Mouse (Mus musculus): ENCODE data around the gene Oser1. TPM values are rescaled to one million over a fixed set of nuclear protein-coding genes. Genes with fewer than 3 reads are reported as not detected.

The Oser1 gene
- total and polyA plus RNA-seq, 3 experiments = 14.0 to 84.2 (median 42.5) TPM

DNA sequence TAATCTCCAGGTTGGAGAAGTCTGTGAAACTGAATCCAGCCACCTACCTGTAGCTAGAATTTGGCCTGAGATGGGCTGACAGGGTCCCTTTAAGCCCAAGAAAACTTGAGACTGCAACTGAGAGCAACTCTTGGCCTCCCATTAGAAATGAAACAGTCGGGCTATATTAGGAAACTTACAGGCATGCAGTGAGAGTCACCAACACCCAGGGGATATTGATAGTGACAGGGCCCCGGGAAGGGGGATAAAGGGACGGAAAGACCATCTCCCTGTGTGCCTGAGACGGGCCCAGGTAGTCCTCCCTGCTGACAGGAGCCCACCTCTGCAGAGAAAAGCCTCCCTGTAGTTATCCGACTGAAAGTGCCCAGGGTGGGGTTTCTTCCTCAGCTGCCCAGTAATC, 45.1 kb downstream of the Oser1 start:
- Histone ChIP-seq H3K4me1 (ENCODE audit: insufficient read depth, low read depth, low read length) (peaks cover 2% of the 10 kb centered on the region), H3K9me3 (replicated peaks) (peaks cover 11% of the 10 kb centered on the region), H3K36me3 (replicated peaks) (no peaks in the 10 kb centered on the region), H3K4me3 (ENCODE audit: low read depth, low read length) (no peak overlapping the region), H3K27me3 (ENCODE audit: insufficient read depth, low read length) (peaks cover 16% of the 10 kb centered on the region)
- ATAC-seq (ENCODE audit: extremely low read depth, insufficient number of reproducible peaks, low FRiP score, poor library complexity, severe bottlenecking) = no peak
- no peak for DNase-seq (ENCODE audit: low spot score)
- no peak for TF ChIP-seq GATA1 (IDR thresholded peaks at IDR 0.05; ENCODE audit: borderline replicate concordance, low read length)
- no peak for TF ChIP-seq GATA2 (IDR thresholded peaks at IDR 0.05; ENCODE audit: borderline replicate concordance, low read depth, low read length)

DNA sequence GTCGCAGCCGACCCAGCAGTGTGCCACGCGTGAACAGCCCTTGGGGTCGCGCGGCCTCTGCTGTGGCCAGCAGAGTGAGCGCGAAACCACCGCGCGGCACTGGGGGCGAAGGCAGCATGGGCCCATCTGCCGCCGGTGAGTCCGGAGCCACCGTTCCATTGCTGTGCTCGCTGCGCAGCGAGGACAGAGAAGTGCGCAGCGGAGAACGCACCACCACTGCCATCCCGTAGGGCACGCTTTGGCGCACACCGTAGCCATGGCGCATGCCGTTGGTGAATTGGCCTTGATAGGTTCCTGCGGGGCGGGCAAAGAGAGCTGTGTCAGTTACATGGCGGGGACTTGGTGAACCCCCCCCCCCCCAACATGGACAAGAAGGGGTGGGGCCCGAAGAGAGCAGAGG, 48.4 kb downstream of the Oser1 start:
- Histone ChIP-seq H3K9me3 (replicated peaks) (peaks cover 11% of the 10 kb centered on the region), H3K4me3 (ENCODE audit: low read depth, low read length) (no peak overlapping the region), H3K36me3 (replicated peaks) (no peaks in the 10 kb centered on the region), H3K4me1 (ENCODE audit: insufficient read depth, low read depth, low read length) (peaks cover 2% of the 10 kb centered on the region), H3K27me3 (ENCODE audit: insufficient read depth, low read length) (peaks cover 19% of the 10 kb centered on the region)
- TF ChIP-seq POLR2AphosphoS5 (IDR thresholded peaks at IDR 0.05; ENCODE audit: insufficient replicate concordance, low read depth, low read length) (no peak), CTCF (IDR thresholded peaks at IDR 0.05; ENCODE audit: low read depth, low read length) (no peak), TAL1 (conservative IDR thresholded peaks at IDR 0.05; ENCODE audit: low read depth, low read length) (no peak), GATA1 (IDR thresholded peaks at IDR 0.05; ENCODE audit: borderline replicate concordance, low read length) (no peak), GATA2 (IDR thresholded peaks at IDR 0.05; ENCODE audit: borderline replicate concordance, low read depth, low read length) (no peak)
- ATAC-seq (ENCODE audit: extremely low read depth, insufficient number of reproducible peaks, low FRiP score, poor library complexity, severe bottlenecking) = no peak
- DNase-seq (ENCODE audit: low spot score) = no peak

DNA sequence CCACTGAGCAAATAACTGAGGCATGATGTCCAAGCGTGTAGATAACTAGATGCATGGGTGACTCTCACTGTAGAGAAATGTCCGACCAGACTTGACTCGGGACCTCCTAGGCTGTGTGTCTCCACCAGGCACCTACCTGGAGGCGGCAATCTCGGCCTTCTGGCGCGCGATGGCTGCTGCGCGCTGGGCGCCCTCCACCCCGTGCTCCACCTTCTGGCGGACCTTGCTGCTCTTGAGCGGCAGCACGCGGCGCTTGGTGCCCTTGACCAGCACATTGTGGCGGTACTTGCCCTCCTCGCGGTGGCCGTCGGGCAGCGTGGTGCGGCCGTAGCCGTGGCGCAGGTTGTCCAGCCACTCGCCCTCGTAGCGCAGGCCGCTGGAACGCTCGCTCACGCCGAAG, 49.0 kb downstream of the Oser1 start:
- TF ChIP-seq CTCF (IDR thresholded peaks at IDR 0.05; ENCODE audit: low read depth, low read length) (no peak), POLR2AphosphoS5 (IDR thresholded peaks at IDR 0.05; ENCODE audit: insufficient replicate concordance, low read depth, low read length) (no peak), TAL1 (conservative IDR thresholded peaks at IDR 0.05; ENCODE audit: low read depth, low read length) (no peak), GATA1 (IDR thresholded peaks at IDR 0.05; ENCODE audit: borderline replicate concordance, low read length) (no peak), GATA2 (IDR thresholded peaks at IDR 0.05; ENCODE audit: borderline replicate concordance, low read depth, low read length) (no peak)
- peaks cover 2% of the 10 kb centered on the region for H3K4me1 ChIP-seq (ENCODE audit: insufficient read depth, low read depth, low read length)
- H3K4me3 ChIP-seq (ENCODE audit: low read depth, low read length) = peak overlapping the region; percentile 18; the same call in 1 of the 2 replicates
- ATAC-seq (ENCODE audit: extremely low read depth, insufficient number of reproducible peaks, low FRiP score, poor library complexity, severe bottlenecking) (no peak), DNase-seq (ENCODE audit: low spot score) (no peak)
- H3K27me3 ChIP-seq (ENCODE audit: insufficient read depth, low read length) = peaks cover 23% of the 10 kb centered on the region
- peaks cover 11% of the 10 kb centered on the region for H3K9me3 ChIP-seq (replicated peaks)
- H3K36me3 ChIP-seq (replicated peaks) = no peaks in the 10 kb centered on the region

DNA sequence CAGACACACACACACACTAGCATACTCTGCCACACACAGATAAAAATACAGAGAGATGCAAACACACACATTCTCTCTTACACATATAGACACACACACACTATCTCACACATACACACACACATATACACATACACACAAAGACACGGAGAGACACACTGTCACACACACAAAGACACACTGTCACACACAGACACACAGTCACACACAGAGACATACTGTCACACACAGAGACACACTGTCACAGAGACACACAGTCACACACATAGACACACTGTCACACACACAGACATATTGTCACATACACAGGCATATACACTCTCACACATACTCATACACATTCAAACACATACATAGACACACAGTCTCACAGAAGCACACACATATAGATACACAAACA, 51.9 kb downstream of the Oser1 start:
- H3K36me3 ChIP-seq (replicated peaks) = no peaks in the 10 kb centered on the region
- DNase-seq (ENCODE audit: low spot score) (no peak), ATAC-seq (ENCODE audit: extremely low read depth, insufficient number of reproducible peaks, low FRiP score, poor library complexity, severe bottlenecking) (no peak)
- TF ChIP-seq GATA1 (IDR thresholded peaks at IDR 0.05; ENCODE audit: borderline replicate concordance, low read length) = no peak
- H3K4me1 ChIP-seq (ENCODE audit: insufficient read depth, low read depth, low read length) = peaks cover 22% of the 10 kb centered on the region
- no peak overlapping the region; the same call in 1 of the 2 replicates for H3K4me3 ChIP-seq (ENCODE audit: low read depth, low read length)
- H3K27me3 ChIP-seq (ENCODE audit: insufficient read depth, low read length) = peaks cover 18% of the 10 kb centered on the region
- H3K9me3 ChIP-seq (replicated peaks) = peaks cover 11% of the 10 kb centered on the region

DNA sequence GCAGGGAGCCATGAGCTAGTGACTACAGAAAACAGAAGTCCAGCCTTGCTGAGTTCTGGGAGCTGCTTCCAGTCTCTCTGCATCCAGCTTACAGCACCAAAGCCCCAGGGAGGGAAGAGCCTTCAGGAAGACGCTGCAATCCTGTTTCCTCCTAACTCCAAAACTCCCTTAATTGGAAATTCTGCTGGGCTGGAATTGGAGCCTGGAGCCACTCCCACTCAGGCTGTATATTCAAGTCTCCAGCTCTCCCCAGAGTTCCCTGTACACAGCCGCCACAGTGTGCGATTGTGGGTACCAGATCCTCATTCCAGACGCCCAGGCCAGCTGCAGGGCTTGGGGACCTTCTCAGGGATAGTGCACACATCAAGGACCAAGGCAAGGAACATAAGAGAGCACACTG, 54.3 kb downstream of the Oser1 start:
- ATAC-seq (ENCODE audit: extremely low read depth, insufficient number of reproducible peaks, low FRiP score, poor library complexity, severe bottlenecking) (no peak), DNase-seq (ENCODE audit: low spot score) (no peak)
- Histone ChIP-seq H3K27me3 (ENCODE audit: insufficient read depth, low read length) (peaks cover 9% of the 10 kb centered on the region), H3K9me3 (replicated peaks) (peaks cover under 1% of the 10 kb centered on the region; the same call in 1 of the 2 replicates), H3K36me3 (replicated peaks) (no peaks in the 10 kb centered on the region), H3K4me1 (ENCODE audit: insufficient read depth, low read depth, low read length) (peaks cover 21% of the 10 kb centered on the region), H3K4me3 (ENCODE audit: low read depth, low read length) (no peak overlapping the region)
- no peak for TF ChIP-seq TAL1 (conservative IDR thresholded peaks at IDR 0.05; ENCODE audit: low read depth, low read length)
- no peak for TF ChIP-seq GATA2 (IDR thresholded peaks at IDR 0.05; ENCODE audit: borderline replicate concordance, low read depth, low read length)
- TF ChIP-seq POLR2AphosphoS5 (IDR thresholded peaks at IDR 0.05; ENCODE audit: insufficient replicate concordance, low read depth, low read length) = no peak
- TF ChIP-seq GATA1 (IDR thresholded peaks at IDR 0.05; ENCODE audit: borderline replicate concordance, low read length) = no peak
- TF ChIP-seq CTCF (IDR thresholded peaks at IDR 0.05; ENCODE audit: low read depth, low read length) = no peak

DNA sequence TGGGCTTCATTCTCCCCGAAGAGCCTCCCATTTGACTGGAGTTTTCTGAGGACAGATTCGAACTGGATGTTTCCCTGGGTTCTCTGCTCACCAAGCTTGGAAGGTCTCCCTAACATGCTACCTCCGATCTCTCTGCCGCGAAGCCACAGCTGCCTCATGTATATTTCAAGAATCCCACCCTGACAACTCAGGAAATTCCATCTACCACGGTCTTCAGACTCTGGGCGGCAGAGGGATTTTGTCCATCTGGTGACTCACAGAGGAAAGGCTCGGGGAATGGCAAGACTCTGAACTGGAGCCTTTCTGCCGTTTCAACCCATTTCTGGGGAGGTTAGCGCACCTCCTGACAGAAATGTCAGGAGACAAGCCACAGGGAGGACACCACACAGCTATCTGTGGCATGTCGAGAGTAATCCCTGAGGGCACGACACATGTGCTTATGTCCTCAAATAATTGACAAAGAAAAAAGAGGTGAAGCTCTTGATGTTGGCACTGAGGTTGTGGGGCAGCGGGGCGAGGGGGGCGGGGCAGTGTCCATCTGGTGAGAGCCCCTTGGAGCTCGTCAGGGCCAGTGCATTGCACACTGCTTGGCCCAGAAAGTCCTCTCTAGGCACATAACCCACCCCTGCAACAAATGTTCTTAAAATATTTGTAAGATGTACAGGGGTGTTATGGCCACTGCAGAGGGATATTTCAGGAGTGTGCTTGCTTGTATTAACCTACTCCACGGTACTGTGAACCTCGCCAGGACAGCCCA, 59.5 kb downstream of the Oser1 start:
- Histone ChIP-seq H3K4me3 (ENCODE audit: low read depth, low read length) (no peak overlapping the region), H3K36me3 (replicated peaks) (peaks cover 23% of the 10 kb centered on the region), H3K9me3 (replicated peaks) (no peaks in the 10 kb centered on the region), H3K4me1 (ENCODE audit: insufficient read depth, low read depth, low read length) (peaks cover 64% of the 10 kb centered on the region), H3K27me3 (ENCODE audit: insufficient read depth, low read length) (no peaks in the 10 kb centered on the region)
- DNase-seq (ENCODE audit: low spot score) = no peak
- ATAC-seq (ENCODE audit: extremely low read depth, insufficient number of reproducible peaks, low FRiP score, poor library complexity, severe bottlenecking) = no peak
- no peak for TF ChIP-seq GATA2 (IDR thresholded peaks at IDR 0.05; ENCODE audit: borderline replicate concordance, low read depth, low read length)
- TF ChIP-seq GATA1 (IDR thresholded peaks at IDR 0.05; ENCODE audit: borderline replicate concordance, low read length) = no peak
- no peak for TF ChIP-seq TAL1 (conservative IDR thresholded peaks at IDR 0.05; ENCODE audit: low read depth, low read length)
